Mouse (Mus musculus) forebrain, embryonic 11.5 days (tissue): Measurements from ENCODE around the gene Apba1. TPM values are rescaled to one million over a fixed set of nuclear protein-coding genes. Genes with fewer than 3 reads are reported as not detected.

Source experiments
- ATAC-seq: fragments of 200-750 bp; cut with Nextera tagmentation; replicated peaks from 2 replicates; pipeline ENCODE4 v1.8.0; 2017; ENCODE audit warnings: moderate TSS enrichment; ENCODE audit not compliant: low FRiP score
- DNase-seq: peaks from one replicate; pipeline ENCODE4 v3.0.0-alpha.2; 2017; ENCODE audit warnings: low spot score
- H3K27ac ChIP-seq: fragments of 300-500 bp; sonication (generic); 2 replicates; pipeline ENCODE4 v1.5.1; 2014; ENCODE audit warnings: low read depth, low read length
- H3K27me3 ChIP-seq: fragments of 300-500 bp; sonication (generic); 2 replicates; pipeline ENCODE4 v1.6.1; 2014; ENCODE audit warnings: mild to moderate bottlenecking, low read length, mixed read lengths; ENCODE audit not compliant: control insufficient read depth, insufficient read depth
- H3K36me3 ChIP-seq: fragments of 300-500 bp; sonication (generic); 2 replicates; pipeline ENCODE4 v1.6.1; 2014; ENCODE audit warnings: mild to moderate bottlenecking, low read length, moderate library complexity, mixed read lengths; ENCODE audit not compliant: control insufficient read depth, insufficient read depth
- H3K4me1 ChIP-seq: fragments of 300-500 bp; sonication (generic); replicated peaks from 2 replicates; pipeline ENCODE4 v1.6.1; 2014; ENCODE audit warnings: low read length, mixed read lengths; ENCODE audit not compliant: control insufficient read depth, insufficient read depth
- H3K4me2 ChIP-seq: fragments of 300-500 bp; sonication (generic); 2 replicates; pipeline ENCODE4 v1.6.1; 2014; ENCODE audit warnings: low read depth, mild to moderate bottlenecking, low read length, moderate library complexity, mixed read lengths; ENCODE audit not compliant: severe bottlenecking
- H3K4me3 ChIP-seq: fragments of 300-500 bp; sonication (generic); 2 replicates; pipeline ENCODE4 v1.5.1; 2014; ENCODE audit warnings: low read depth, low read length
- H3K9ac ChIP-seq: fragments of 300-500 bp; sonication (generic); 2 replicates; pipeline ENCODE4 v1.6.1; 2014; ENCODE audit warnings: low read length
- H3K9me3 ChIP-seq: fragments of 300-500 bp; sonication (generic); 2 replicates; pipeline ENCODE4 v1.6.1; 2016; ENCODE audit warnings: low read length, mixed read lengths; ENCODE audit not compliant: control insufficient read depth
- WGBS: fragments of 180-500 bp; shearing (Covaris S2); extraction: QIAGEN DNeasy Blood & Tissue Kit; methylation state at CpG from one replicate; pipeline ENCODE4 v1.1.7; 2014; 5-methylcytosine and 5-hydroxymethylcytosine counted together
- polyA plus RNA-seq: library from polyadenylated mRNA; unstranded; fragments of >200 nt; fragmentation: Nextera tagmentation; extraction: Ambion mirVana; gene quantifications from 2 replicates; pipeline ENCODE4 v1.2.1, GENCODE M21; 2014

Gene Apba1
- polyA plus RNA-seq, 1 experiment from 2014 or later: 0.92 TPM

- DNase-seq: no peak
- H3K36me3 ChIP-seq: no peaks in the 10 kb centered on the region
- WGBS: 90% methylated on average over 7 of the region's 7 CpGs
- H3K4me1 ChIP-seq: no peaks in the 10 kb centered on the region
- no peaks in the 10 kb centered on the region for H3K9me3 ChIP-seq
- H3K27me3 ChIP-seq: no peaks in the 10 kb centered on the region
- H3K4me3 ChIP-seq: no peak overlapping the region
- H3K27ac ChIP-seq: no peak overlapping the region
- no peak overlapping the region for H3K4me2 ChIP-seq
- H3K9ac ChIP-seq: no peak overlapping the region
- ATAC-seq: no peak
Measured at GRCm38 (mm10) chr19:23867589-23867988, 108.9 kb downstream of the Apba1 start.

- no peaks in the 10 kb centered on the region for H3K36me3 ChIP-seq
- H3K4me1 ChIP-seq: no peaks in the 10 kb centered on the region
- no peak overlapping the region for H3K4me2 ChIP-seq
- no peak overlapping the region for H3K27ac ChIP-seq
- H3K4me3 ChIP-seq: no peak overlapping the region
- H3K27me3 ChIP-seq: no peaks in the 10 kb centered on the region
- WGBS: 91% methylated on average over 6 of the region's 6 CpGs
- DNase-seq (no peak), ATAC-seq (no peak)
- H3K9me3 ChIP-seq: no peaks in the 10 kb centered on the region
- H3K9ac ChIP-seq: no peak overlapping the region
Measured at GRCm38 (mm10) chr19:23874502-23874901, 115.8 kb downstream of the Apba1 start.

DNA sequence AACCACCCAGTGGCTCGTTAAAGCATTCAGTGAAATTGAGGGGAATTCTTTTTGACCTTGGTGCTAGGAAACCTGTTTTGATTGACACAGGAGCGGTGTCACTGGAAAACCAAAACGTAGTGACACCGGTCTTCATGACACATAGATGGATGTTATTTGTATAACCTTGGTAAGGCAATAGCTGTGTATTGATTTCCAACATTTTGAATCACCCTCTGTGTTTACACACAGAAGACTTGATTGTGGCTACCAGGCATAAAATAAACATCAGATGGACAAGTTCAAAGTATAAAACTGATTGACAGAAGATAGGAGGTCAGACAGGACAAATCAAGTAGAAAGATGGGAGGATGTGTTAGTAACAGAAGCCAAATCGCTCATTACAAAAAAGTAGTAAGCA lies 117.1 kb downstream of the Apba1 start:
- DNase-seq (no peak), ATAC-seq (no peak)
- H3K4me3 ChIP-seq: no peak overlapping the region
- H3K27me3 ChIP-seq: no peaks in the 10 kb centered on the region
- 82% methylated on average over 5 of the region's 5 CpGs for WGBS
- no peak overlapping the region for H3K9ac ChIP-seq
- H3K9me3 ChIP-seq: no peaks in the 10 kb centered on the region
- H3K36me3 ChIP-seq: no peaks in the 10 kb centered on the region
- H3K4me2 ChIP-seq: no peak overlapping the region
- no peaks in the 10 kb centered on the region for H3K4me1 ChIP-seq
- H3K27ac ChIP-seq: no peak overlapping the region

DNA sequence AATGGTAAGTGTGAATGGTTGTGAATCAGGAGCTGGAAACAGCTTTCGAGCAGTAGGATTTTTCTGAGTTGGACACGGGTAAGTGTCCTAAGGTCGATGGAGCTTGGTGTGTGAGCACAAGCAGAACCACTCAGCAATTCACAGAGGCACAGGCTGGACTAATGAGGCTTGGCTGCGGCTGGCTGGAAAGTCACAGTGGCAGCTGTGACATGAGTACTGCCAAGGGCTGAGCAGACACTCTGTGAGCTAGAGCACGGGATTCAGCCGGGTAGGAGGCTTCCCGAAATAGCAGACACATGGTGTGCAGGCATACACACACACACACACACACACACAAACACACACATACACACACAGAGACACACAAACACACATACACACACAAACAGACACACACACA lies 121.2 kb downstream of the Apba1 start:
- 81% methylated on average over 7 of the region's 7 CpGs for WGBS
- H3K9ac ChIP-seq: no peak overlapping the region
- H3K9me3 ChIP-seq: no peaks in the 10 kb centered on the region
- H3K4me1 ChIP-seq: no peaks in the 10 kb centered on the region
- H3K36me3 ChIP-seq: no peaks in the 10 kb centered on the region
- H3K4me3 ChIP-seq: no peak overlapping the region
- H3K4me2 ChIP-seq: no peak overlapping the region
- H3K27me3 ChIP-seq: no peaks in the 10 kb centered on the region
- DNase-seq (no peak), ATAC-seq (no peak)
- H3K27ac ChIP-seq: no peak overlapping the region

DNA sequence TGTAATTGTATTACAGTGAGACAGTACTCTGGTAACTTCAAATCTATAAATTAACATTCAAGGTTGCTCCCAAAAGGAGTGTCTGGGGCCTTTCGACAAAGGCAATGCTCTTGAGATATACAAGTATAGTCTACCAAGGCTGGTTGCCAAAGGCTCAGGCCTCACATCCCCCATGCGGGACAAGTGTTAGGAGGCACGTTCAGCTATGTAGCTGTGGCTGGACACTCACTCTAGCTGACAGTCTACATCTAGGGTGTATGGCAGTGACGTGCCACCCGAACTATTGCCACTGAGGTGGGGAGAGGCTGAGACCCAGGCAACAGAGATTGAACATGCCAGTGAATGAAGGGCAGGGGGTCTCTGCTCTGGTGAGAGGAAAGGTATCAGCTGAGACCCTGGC lies 127.5 kb downstream of the Apba1 start:
- 93% methylated on average over 5 of the region's 5 CpGs for WGBS
- Histone ChIP-seq H3K27me3 (no peaks in the 10 kb centered on the region), H3K9ac (no peak overlapping the region), H3K4me1 (no peaks in the 10 kb centered on the region), H3K4me3 (no peak overlapping the region), H3K27ac (no peak overlapping the region), H3K4me2 (no peak overlapping the region), H3K36me3 (no peaks in the 10 kb centered on the region), H3K9me3 (no peaks in the 10 kb centered on the region)
- ATAC-seq (no peak), DNase-seq (no peak)

DNA sequence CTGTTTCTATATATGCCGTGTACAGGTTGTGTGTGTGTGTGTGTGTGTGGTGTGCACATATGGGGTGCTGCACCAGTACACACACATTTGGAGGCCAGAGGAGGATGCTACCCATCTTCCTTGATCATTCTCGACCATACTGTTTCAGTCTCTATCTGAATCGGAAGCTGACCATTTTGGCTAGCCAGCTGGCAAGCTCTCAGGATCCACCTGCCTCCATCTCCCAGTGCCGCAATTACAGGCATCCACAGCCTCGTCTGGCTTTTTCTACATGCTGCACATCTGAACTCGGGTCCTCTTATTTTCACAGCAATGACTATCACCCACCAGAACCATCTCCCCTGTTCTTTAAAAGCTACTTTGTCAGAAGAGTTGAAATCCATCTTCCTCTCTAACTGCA lies 132.7 kb downstream of the Apba1 start:
- H3K9me3 ChIP-seq: no peaks in the 10 kb centered on the region
- H3K9ac ChIP-seq: no peak overlapping the region
- H3K27me3 ChIP-seq: peaks cover 28% of the 10 kb centered on the region
- ATAC-seq (no peak), DNase-seq (no peak)
- 86% methylated on average over 6 of the region's 6 CpGs for WGBS
- no peak overlapping the region for H3K4me3 ChIP-seq
- H3K4me1 ChIP-seq: peaks cover 6% of the 10 kb centered on the region
- no peak overlapping the region for H3K27ac ChIP-seq
- no peak overlapping the region for H3K4me2 ChIP-seq
- no peaks in the 10 kb centered on the region for H3K36me3 ChIP-seq

DNA sequence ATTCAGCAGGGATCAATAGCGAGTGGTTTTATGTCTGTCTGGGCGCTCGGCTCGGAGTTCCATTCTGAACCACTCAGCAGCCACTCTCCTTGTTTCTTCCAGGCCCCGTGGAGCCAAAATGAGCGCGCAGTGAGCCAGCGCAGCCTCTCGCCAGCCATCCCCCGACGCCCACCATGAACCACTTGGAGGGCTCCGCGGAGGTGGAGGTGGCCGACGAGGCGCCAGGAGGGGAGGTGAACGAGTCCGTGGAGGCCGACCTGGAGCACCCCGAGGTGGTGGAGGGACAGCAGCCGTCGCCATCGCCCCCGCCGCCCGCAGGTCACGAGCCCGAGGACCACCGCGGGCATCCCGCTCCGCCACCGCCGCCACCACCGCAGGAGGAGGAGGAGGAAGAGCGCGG lies 133.9 kb downstream of the Apba1 start:
- Histone ChIP-seq H3K27me3 (peaks cover 28% of the 10 kb centered on the region), H3K27ac (no peak overlapping the region), H3K9me3 (no peaks in the 10 kb centered on the region), H3K9ac (0 out of 2 replicates have a peak overlapping the region, but pooled peaks have one; percentile 16), H3K4me3 (peak overlapping the region; percentile 35), H3K36me3 (no peaks in the 10 kb centered on the region), H3K4me1 (peaks cover 6% of the 10 kb centered on the region), H3K4me2 (peak overlapping the region; percentile 53)
- 27% methylated on average over 27 of the region's 37 CpGs for WGBS
- DNase-seq (peak; percentile 61), ATAC-seq (peak; percentile 27; the same call in 1 of the 2 replicates)

GRCm38 (mm10) chr19:23893093-23893889 lies 134.6 kb downstream of the Apba1 start:
- H3K9me3 ChIP-seq: no peaks in the 10 kb centered on the region
- H3K36me3 ChIP-seq: no peaks in the 10 kb centered on the region
- H3K4me1 ChIP-seq: peaks cover 6% of the 10 kb centered on the region
- ATAC-seq: peak; percentile 79
- H3K27me3 ChIP-seq: peaks cover 28% of the 10 kb centered on the region
- peak; percentile 73 for DNase-seq
- peak overlapping the region; percentile 35 for H3K4me3 ChIP-seq
- H3K4me2 ChIP-seq: peak overlapping the region; percentile 53
- H3K27ac ChIP-seq: no peak overlapping the region
- WGBS: 21% methylated on average over 110 of the region's 110 CpGs
- 0 out of 2 replicates have a peak overlapping the region, but pooled peaks have one; percentile 16 for H3K9ac ChIP-seq

GRCm38 (mm10) chr19:23893946-23894345 lies 135.3 kb downstream of the Apba1 start:
- H3K27ac ChIP-seq: no peak overlapping the region
- no peak overlapping the region for H3K4me2 ChIP-seq
- H3K9ac ChIP-seq: no peak overlapping the region
- ATAC-seq (no peak), DNase-seq (no peak)
- peaks cover 6% of the 10 kb centered on the region for H3K4me1 ChIP-seq
- whole genome bisulfite sequencing: 71% methylated on average over 9 of the region's 9 CpGs
- no peaks in the 10 kb centered on the region for H3K36me3 ChIP-seq
- H3K27me3 ChIP-seq: peaks cover 28% of the 10 kb centered on the region
- H3K4me3 ChIP-seq: no peak overlapping the region
- H3K9me3 ChIP-seq: no peaks in the 10 kb centered on the region
